Mouse (Mus musculus): ENCODE measurements around the gene Suv39h1.
"Not testable (repeated sequence)": the region's sequence is repeated elsewhere in the genome, so short reads cannot be mapped to it uniquely, and the experiment has no call there.

The Suv39h1 gene

GRCm38 (mm10) chrX:8074430-8075014 is at the start of gene Suv39h1:
Gene Suv39h1 (minus strand): TSS chrX:8074760.
- DNase-seq, result peak; percentile 91 to 96

DNA sequence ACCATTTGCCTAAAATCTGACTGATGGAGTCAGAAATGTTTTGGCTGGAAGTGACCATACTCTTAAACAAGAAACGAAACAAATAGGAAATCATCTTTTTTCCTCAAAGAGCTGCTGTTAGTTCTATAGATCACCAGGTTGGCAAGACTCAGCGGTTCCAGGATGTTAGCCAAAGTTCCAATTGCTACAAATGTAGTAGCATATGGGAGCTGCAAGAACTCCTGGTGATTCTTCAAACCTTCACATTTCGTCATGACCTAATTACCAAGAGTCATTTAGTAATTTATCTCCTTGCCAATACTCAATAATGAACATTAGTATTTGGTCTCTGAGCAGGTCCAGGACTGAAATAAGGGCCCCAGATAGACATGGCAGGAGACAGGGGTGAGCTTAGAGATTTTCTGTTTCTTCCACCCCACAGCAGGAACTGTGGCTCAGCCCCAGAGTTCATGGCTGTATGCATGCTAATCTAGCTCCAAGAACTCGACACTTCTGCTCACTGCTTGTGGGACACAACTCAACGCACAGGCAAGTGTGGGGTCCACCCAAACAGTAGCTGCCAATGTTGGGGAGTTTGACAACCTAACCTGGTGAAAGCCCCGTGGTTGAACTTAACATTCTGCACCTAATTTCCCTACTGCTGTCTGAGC is 49.4 kb upstream of the Suv39h1 start:
- DNase-seq, result peak; percentile 45 to 53

GRCm38 (mm10) chrX:8117264-8117663 is 42.7 kb upstream of the Suv39h1 start:
- no peak for DNase-seq

DNA sequence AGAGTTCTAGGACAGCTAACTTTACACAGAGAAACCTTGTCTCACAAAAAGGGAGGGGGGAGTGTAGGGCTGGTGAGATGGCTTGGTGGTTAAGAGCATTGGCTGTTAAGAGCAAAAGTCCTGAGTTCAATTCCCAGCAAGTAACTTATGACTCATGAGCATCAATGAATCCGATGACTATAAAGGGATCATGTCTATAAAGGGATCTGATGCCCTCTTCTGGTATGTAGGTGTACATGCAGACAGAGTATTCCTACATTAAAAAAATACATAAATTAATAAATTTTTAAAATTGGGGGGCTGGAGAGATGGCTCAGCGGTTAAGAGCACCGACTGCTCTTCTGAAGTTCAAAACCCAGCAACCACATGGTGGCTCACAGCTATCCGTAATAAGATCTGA is 40.7 kb upstream of the Suv39h1 start:
- DNase-seq, result no peak

GRCm38 (mm10) chrX:8105019-8105418 is 30.5 kb upstream of the Suv39h1 start:
- DNase-seq, result no peak

GRCm38 (mm10) chrX:8102213-8102668 is 27.7 kb upstream of the Suv39h1 start:
- no peak for DNase-seq

DNA sequence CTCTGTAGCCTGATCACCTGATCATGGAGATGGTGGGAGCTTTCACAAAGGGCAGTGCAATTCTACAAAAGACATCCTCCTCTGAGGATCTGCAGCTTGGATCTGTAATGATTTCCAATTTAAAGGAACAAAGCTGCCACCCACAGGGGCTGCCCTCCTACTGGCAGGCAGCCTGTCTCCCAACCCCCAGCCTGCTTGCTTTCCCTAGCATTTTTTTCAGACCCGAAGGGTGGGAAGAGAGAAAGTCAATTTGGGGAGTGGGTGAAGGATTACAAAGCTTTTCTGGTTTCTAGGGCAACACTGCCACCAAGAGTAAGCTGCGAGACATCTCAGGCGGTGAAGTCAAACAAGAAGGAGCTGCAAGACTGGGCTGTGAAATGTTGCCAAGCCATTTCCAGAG is 26.5 kb upstream of the Suv39h1 start:
- peak; percentile 90 to 91 for DNase-seq

DNA sequence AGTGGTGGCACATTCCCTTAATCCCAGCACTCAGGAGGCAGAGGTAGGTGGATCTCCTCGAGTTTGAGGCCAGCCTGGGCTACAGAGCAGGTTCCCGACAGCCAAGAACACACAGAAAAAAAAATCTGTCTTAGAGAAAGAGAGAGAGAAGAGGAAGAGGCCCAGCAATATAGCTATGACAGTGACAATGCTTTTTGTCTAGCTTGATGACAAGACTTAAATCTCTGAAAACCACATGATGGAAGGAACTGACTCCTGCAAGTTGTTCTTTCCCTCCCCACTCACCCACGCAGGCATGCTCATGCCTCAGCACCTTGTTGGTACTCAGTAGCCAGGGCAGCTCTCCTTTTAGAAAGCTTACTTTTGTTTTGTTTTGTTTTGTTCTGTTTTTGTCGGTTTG is 24.9 kb upstream of the Suv39h1 start:
- no peak for DNase-seq

- DNase-seq, result peak; percentile 97 to 98
Observed at GRCm38 (mm10) chrX:8096787-8097242, 22.3 kb upstream of the Suv39h1 start.

- DNase-seq, result peak; percentile 77 to 92
Observed at GRCm38 (mm10) chrX:8096068-8096786, 21.7 kb upstream of the Suv39h1 start.

GRCm38 (mm10) chrX:8095546-8095945 is 21.0 kb upstream of the Suv39h1 start:
- peak in 1 of 2 experiments; percentile 17 for DNase-seq

DNA sequence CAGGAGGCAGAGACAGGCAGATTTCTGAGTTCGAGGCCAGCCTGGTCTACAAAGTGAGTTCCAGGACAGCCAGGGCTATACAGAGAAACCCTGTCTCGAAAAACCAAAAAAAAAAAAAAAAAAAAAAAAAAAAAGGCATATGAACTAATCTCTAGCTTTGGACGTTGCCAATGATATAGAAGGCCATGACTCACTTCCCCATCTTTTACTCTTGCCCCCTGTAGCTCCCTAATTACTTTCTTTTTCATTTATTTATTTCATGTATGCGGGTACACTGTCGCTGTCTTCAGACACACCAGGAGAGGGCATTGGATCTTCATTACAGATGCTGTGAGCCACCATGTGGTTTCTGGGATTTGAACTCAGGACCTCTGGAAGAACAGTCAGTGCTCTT is 16.4 kb upstream of the Suv39h1 start:
- DNase-seq, result not testable (repeated sequence)

DNA sequence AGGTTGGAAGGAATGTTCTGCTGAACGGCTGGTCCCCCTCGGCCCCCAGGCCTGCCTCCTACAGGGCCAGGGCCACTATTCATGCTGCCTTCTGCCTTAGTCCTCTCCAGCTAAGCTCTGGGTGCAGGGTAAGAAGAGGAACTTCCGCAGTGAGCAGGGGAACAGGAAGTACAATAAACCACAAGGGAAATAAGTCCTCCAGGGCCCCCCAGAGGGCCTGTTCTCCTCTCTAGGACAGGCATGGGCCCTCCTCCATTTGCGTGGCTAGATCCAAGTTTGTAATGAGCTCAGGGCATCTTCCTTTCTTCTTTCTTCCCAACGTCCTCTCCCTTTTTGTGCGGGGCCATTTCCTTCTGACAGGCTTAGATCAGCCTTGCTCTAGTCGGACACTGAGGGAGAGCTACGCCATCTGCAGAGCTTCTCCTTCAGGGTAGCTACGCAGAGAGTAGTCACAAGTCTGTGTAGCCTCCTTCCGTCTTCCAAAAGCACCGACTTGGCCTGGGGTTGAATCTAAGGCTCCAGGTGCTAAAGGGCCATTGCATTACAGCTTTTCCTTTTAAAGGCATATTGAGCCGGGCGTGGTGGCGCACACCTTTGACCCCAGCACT is 15.9 kb upstream of the Suv39h1 start, which contains the start of gene Was:
TSS of gene Was (minus strand) at position 153 of the 608 bp plus-strand sequence.
- DNase-seq, result no peak

- no peak for DNase-seq
Observed at GRCm38 (mm10) chrX:8089746-8090145, 15.2 kb upstream of the Suv39h1 start.

DNA sequence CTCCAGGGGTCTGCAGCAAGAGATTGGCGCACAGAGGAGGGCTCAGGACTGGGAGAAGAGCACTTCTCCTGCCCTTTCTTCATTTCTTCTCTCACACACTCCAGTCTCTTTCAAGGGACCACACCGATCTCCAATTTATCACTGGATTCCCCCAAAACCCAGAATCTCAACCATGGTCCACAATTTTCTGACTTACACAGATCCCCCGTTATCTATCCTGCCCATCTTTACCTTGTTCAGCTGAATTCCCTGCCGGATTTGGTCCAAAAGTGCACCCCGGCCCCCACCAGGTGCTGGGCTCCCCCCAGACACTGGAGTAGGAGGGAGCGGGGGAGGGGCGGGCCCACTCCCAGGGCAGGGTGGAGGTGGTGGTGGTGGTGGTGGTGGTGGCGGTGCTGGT is 11.1 kb upstream of the Suv39h1 start:
- no peak for DNase-seq

DNA sequence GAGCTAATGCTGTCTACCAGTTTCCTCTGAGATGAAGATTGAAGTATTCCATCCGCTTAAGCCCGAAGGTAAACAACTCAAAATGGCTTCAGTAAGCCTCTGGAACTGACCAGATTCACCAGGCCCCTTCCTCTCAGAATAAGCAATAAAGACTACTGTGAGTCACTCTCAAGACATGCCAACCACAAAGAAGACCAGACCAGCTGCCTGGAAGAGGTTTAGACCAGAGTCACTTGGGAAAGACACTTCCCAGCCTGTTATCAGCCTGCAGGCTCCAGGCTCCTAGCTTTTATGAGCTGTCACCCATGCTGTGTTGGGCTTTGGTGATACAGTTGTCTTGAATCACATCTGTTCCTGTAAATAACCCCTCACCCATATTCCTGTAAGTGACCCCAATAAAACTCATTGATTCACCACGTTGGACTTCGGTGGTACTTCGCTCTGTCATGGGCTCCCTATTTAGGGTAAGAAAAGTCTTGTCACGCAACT is 10.3 kb upstream of the Suv39h1 start:
- DNase-seq, result no peak

- no peak for DNase-seq
Observed at GRCm38 (mm10) chrX:8075104-8075503, 544 bp upstream of the Suv39h1 start.

DNA sequence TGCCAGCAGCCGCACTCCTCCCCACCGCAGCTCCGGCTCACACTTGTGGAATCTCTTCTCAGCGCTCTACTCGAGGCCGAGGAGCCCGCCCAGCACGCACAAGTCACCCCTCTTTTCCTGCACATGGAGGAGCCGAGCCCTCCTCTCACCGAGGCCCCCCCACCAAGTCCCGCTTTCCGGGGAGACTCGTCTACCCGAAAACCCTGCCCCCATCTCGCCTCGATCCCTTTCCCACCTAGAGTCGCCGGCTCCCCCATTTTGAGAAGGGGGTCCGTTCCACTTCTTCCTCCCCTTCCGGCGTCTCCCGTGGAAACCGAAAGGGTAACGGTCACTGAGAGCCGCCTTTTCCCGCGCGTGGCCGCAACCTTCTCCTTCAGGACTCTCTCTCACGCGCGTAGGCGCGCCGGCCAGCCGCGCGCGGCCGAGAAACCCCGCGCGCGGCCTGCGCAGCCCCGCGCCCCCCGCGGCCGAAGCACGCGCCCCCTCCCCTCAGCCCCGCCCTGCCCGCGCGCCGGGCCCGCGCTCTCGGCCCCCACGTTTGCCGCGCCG is 605 bp downstream of the Suv39h1 start:
- DNase-seq, result peak in 1 of 2 experiments; percentile 62

DNA sequence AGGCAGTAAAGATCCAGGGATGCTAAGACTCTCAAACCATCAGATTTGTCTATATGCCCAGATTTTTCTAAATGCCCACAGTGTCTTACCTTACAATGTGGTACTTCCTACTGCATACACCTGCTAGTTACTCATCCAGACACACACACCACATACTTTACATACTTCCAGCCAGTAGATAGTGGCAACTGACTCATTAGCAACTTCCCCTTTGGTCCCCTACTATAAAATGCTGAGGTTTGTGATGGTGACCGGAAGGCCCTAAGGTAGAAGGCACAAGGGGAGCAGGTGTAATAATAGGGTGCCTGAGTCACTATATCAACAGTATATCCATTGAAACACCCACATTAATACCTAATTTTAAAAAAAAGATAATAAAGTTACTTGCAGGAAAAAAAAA is 5.4 kb downstream of the Suv39h1 start:
- no peak for DNase-seq

GRCm38 (mm10) chrX:8051044-8051781 is 23.3 kb downstream of the Suv39h1 start:
- not testable (repeated sequence) for DNase-seq

GRCm38 (mm10) chrX:8033009-8033408 is 41.6 kb downstream of the Suv39h1 start:
- DNase-seq, result no peak

- DNase-seq, result no peak
Observed at GRCm38 (mm10) chrX:8026811-8027210, 47.7 kb downstream of the Suv39h1 start.

Data from cerebellum, postnatal 10 days (tissue).